Mouse (Mus musculus) stomach, adult 2 months (tissue): Measurements from ENCODE around the gene U2af1l4. TPM values are rescaled to one million over a fixed set of nuclear protein-coding genes. Genes with fewer than 3 reads are reported as not detected.

Source experiments
- polyA plus RNA-seq: library from polyadenylated mRNA; depleted of rRNA; stranded (reverse); fragments of >200 nt; gene quantifications from 2 replicates; pipeline ENCODE4 v1.2.3, GENCODE M21; 2012; rRNA removed

U2af1l4 gene
- polyA plus RNA-seq: 32.7 and 35.6 TPM in 2 replicates

GRCm38 (mm10) chr7:30563117-30563905 lies at the start of gene U2af1l4, which contains the start of the genes Gm49396 and Psenen:
Gene U2af1l4 (plus strand): TSS chr7:30563301.
Gene Gm49396 (plus strand): TSS chr7:30563344.
Gene Psenen (minus strand): TSS chr7:30563627.

DNA sequence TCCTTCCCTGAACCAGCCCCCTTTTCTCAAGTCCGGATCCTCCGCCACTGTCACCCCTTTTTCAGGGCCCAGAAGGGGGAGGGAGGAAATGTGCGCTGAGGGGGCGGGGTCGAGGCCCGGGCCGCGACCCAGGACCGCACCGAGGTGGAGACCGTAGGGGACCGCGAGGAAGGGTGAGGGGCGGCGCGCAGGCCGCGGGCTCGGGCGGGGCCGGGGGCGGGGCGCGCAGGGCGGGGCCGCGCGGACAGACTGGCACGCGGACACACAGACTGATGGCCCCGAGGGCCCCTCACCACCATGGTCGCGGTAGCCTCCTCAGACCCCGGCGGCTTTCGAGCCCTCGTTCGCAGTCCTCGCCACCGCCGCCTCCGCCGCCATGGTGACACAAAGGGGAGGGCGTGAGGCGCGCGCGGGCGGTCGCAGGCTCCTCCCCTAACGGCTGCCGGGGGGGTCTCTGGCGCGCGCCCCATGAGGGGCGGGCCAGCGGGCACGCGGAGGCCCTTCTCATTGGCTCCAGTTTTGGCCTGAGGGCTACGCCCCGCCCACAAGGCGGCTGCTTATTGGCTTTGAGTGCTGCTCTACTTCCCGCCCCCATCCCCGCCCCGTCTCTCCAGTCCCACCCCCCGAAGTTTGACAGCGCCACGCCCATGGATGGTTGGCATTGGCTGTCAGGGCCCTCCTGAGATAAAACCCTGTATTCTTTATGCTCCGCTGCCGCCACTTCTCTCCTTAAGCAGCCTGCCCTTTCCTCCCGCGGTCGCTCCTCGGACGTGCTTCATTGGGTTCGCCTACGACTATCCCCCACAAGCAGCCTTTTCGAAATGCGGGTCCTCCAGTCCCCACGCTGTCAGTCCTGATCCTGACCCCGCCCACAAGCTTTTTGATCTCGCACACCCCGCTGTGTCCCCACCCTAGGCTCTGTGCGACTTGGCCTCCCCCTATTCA lies 28.2 kb upstream of the U2af1l4 start, which contains the start of gene Arhgap33:
Gene Arhgap33, minus strand, starts transcription at position 428 of the 945 bp plus-strand sequence.

GRCm38 (mm10) chr7:30552102-30553020 lies 10.7 kb upstream of the U2af1l4 start, which contains the start of the genes Hspb6 and Proser3:
Gene Hspb6 (plus strand): TSS chr7:30552178.
Gene Proser3 (minus strand): TSS chr7:30552299.

DNA sequence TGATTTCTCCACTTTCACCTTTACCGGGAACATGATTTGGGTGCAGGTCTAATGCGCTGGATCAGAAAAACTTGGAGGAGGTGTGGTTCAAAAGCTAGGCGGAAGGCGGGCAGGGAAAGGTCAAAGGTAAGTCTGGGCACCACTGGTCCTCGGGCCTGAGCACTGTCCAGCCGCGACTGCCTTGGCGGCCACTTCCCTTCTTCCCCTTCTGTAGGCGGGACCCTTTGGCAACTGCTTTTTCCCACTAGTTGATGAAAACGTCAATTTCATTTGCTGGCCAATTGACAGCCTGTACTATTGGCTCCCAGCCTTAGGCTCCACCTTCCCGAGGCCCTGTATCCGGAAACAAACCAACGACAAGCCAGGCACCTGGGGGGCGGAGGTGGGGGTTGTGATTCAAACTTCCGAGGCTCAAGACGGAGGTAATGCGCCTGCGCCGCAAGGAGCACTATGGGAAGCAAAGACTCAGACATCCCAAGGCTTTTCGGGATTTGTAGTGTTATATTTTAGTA lies 3.6 kb upstream of the U2af1l4 start, which contains the start of gene Lin37:
Gene Lin37, minus strand, starts transcription at position 396 of the 512 bp plus-strand sequence.

GRCm38 (mm10) chr7:30564970-30565571 lies 2.0 kb downstream of the U2af1l4 start, which contains the start of gene Igflr1:
Gene Igflr1 (plus strand): TSS chr7:30565427.

DNA sequence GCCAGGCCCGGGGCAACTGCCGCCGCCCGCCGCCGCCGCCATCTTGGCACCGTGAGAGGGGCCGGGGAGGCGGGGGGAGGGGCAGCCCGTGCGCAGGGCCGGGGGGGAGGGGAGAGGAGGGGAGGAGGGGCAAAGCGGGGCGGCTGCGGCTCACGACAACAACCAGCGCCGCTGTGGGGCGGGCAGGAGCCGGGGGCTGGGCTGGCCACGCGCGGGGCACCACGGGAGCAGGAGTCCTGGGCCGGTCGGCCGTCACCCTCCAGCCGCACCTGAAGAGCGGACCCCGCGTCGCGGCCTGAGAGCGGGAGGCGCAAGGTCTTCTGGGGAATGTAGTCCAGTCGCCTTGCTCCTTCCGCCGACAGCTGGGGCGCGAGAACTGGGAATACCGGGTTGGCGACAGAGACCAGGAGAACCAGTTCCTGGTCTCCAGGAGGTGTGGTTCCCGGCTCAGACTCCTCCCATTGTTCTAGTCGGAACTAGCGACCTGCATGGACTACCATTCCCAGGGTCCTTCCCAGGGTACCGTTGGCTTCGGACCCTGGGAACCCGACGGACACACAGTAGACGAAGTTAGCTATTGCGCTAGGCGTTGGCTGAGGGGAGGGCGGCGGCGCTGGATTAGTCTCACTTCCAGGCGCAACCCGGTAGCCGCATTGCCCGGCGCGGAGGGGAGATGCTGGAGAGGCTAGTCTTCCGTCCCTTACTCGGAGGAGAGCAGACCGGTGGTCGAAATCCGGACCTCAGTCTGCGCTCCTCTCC lies 25.8 kb downstream of the U2af1l4 start, which contains the start of gene Kmt2b:
Gene Kmt2b, minus strand, starts transcription at position 51 of the 759 bp plus-strand sequence.

DNA sequence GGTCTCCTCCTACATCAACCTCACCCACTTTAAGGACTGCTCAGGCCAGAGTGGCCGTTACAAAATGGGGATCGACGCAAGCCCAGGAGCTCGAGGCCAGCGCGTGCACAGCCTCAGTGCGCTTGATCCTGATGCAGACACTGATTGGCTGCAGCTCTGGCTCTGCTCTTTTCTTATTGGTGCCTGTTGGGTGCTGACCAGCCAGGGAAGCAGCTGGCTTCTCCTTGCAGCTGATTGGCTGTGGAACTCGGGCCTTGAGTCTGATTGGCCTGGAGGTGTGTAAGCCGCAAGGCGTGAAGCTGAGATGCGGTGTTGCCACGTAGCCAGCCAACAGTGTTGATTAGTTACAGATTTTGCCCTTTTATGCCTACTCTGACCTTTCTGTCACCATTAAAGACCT lies 35.7 kb downstream of the U2af1l4 start, which contains the start of gene Zbtb32:
Gene Zbtb32, minus strand, starts transcription at position 124 of the 400 bp plus-strand sequence.

DNA sequence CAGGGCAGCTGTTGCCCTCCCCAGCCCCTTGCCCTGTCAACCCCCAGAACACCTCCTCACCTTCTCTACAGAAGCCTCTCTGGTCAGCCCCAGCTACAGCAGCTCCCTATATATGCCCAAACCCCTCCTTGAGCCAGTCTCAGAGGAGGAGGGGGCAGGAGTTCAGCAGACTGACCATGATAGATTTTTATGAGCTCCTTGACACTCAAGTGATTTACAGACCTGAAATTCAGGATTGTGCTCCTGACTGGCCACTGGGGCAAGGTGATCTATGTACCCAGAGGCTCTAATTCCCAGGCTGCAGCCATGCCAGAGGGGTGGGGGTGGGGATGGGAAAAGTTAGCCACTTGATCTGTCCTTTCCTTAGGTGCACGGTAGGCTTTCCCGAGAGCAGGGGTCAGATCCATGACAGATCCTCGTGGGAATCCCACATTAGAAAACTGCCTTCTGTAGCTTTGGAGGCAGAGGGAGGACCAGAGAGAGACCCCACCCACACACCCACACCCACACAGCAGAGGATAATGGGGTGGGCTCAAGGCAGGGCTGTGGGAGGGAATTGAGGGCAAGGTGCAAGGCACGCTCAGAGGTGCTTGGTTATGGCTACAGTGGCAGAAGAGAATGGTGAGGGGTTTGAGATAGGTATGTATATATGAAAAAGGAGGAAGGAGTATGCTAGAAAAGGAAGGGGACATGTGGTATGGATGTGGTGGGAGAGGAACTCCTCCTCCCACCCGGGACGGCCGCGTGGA lies 49.7 kb downstream of the U2af1l4 start, which contains the start of gene Upk1a:
Gene Upk1a, minus strand, starts transcription at position 194 of the 749 bp plus-strand sequence.

Other genes with a start within 250 kb of the U2af1l4 start
- 17.5 and 30.2 TPM in 2 replicates for gene Syne4, start 248.5 kb upstream of the U2af1l4 start, polyA plus RNA-seq
- 0.36 and 0.42 TPM in 2 replicates for gene E130208F15Rik, start 241.6 kb upstream of the U2af1l4 start, polyA plus RNA-seq
- 12.5 and 28.1 TPM in 2 replicates for gene Sdhaf1, start 239.4 kb upstream of the U2af1l4 start, polyA plus RNA-seq
- gene Lrfn3, start 200.5 kb upstream of the U2af1l4 start, polyA plus RNA-seq: 14.6 and 17.1 TPM in 2 replicates
- 38.9 and 55.7 TPM in 2 replicates for gene Tyrobp, start 149.5 kb upstream of the U2af1l4 start, polyA plus RNA-seq
- gene Hcst, start 143.4 kb upstream of the U2af1l4 start, polyA plus RNA-seq: 3.8 and 16.6 TPM in 2 replicates
- gene Nfkbid, start 141.6 kb upstream of the U2af1l4 start, polyA plus RNA-seq: 2.3 and 3.7 TPM in 2 replicates
- gene Aplp1, start 117.8 kb upstream of the U2af1l4 start, polyA plus RNA-seq: 30.9 and 40.1 TPM in 2 replicates
- 0.42 and 2.0 TPM in 2 replicates for gene Kirrel2, start 105.6 kb upstream of the U2af1l4 start, polyA plus RNA-seq
- gene Nphs1, start 105.0 kb upstream of the U2af1l4 start, polyA plus RNA-seq: 0.12 and 0.32 TPM in 2 replicates
- gene Prodh2, start 69.7 kb upstream of the U2af1l4 start, polyA plus RNA-seq: 0.15 TPM in 1 of 2 replicates, not detected in the other
- 4.7 and 6.1 TPM in 2 replicates for gene Arhgap33, start 28.2 kb upstream of the U2af1l4 start, polyA plus RNA-seq
- 129 and 132 TPM in 2 replicates for gene Hspb6, start 11.1 kb upstream of the U2af1l4 start, polyA plus RNA-seq
- gene Proser3, start 11.0 kb upstream of the U2af1l4 start, polyA plus RNA-seq: 3.4 and 3.9 TPM in 2 replicates
- 14.3 and 19.7 TPM in 2 replicates for gene Lin37, start 3.5 kb upstream of the U2af1l4 start, polyA plus RNA-seq
- gene Gm49396, start within 50 bp of the U2af1l4 start, polyA plus RNA-seq: 0.66 and 0.85 TPM in 2 replicates
- gene Psenen, start 326 bp downstream of the U2af1l4 start, polyA plus RNA-seq: 70.1 and 76.5 TPM in 2 replicates
- gene Igflr1, start 2.1 kb downstream of the U2af1l4 start, polyA plus RNA-seq: 4.5 and 5.3 TPM in 2 replicates
- gene Kmt2b, start 25.4 kb downstream of the U2af1l4 start, polyA plus RNA-seq: 17.8 and 24.6 TPM in 2 replicates
- 3.6 and 4.9 TPM in 2 replicates for gene Zbtb32, start 35.6 kb downstream of the U2af1l4 start, polyA plus RNA-seq
- 4.0 TPM in 2 replicates for gene Upk1a, start 49.5 kb downstream of the U2af1l4 start, polyA plus RNA-seq
- 263 and 306 TPM in 2 replicates for gene Cox6b1, start 62.9 kb downstream of the U2af1l4 start, polyA plus RNA-seq
- gene Etv2, start 72.6 kb downstream of the U2af1l4 start, polyA plus RNA-seq: not detected in 2 replicates
- gene Rbm42, start 87.0 kb downstream of the U2af1l4 start, polyA plus RNA-seq: 42.7 and 58.2 TPM in 2 replicates
- gene Haus5, start 101.7 kb downstream of the U2af1l4 start, polyA plus RNA-seq: 2.2 and 4.0 TPM in 2 replicates
- not detected in 2 replicates for gene Pmis2, start 108.3 kb downstream of the U2af1l4 start, polyA plus RNA-seq
- 18.8 and 40.8 TPM in 2 replicates for gene 2200002J24Rik, start 135.6 kb downstream of the U2af1l4 start, polyA plus RNA-seq
- gene Atp4a, start 148.9 kb downstream of the U2af1l4 start, polyA plus RNA-seq: 1,538 and 2,919 TPM in 2 replicates
- 111 and 145 TPM in 2 replicates for gene Tmem147, start 166.2 kb downstream of the U2af1l4 start, polyA plus RNA-seq
- not detected in 2 replicates for gene Gapdhs, start 180.4 kb downstream of the U2af1l4 start, polyA plus RNA-seq
- gene Sbsn, start 188.2 kb downstream of the U2af1l4 start, polyA plus RNA-seq: 94.0 and 112 TPM in 2 replicates
- gene Dmkn, start 200.5 kb downstream of the U2af1l4 start, polyA plus RNA-seq: 1,147 and 1,166 TPM in 2 replicates
- gene Krtdap, start 224.6 kb downstream of the U2af1l4 start, polyA plus RNA-seq: 362 and 714 TPM in 2 replicates